Mouse (Mus musculus) layer of hippocampus, postnatal 25 days (tissue): ENCODE measurements around the gene Ganc. TPM values are rescaled to one million over a fixed set of nuclear protein-coding genes. Genes with fewer than 3 reads are reported as not detected.

Experiments
- DNase-seq, 2 experiments: peaks; one replicate each; pipeline ENCODE4 v3.0.0; 2022; ENCODE audit warnings: mixed read lengths in 2 of 2, low spot score in 1 of 2; ENCODE audit errors: extremely low spot score in 1 of 2
- total RNA-seq, 2 experiments: library from RNA; stranded (reverse); gene quantifications; 2 replicates each; pipeline ENCODE4 v1.2.3; 2021

The Ganc gene
- total RNA-seq, 2 experiments from 2014 or later = 13.0 to 14.6 TPM

GRCm38 (mm10) chr2:120447306-120447705 lies 43.6 kb downstream of the Ganc start:
- DNase-seq = no peak

DNA sequence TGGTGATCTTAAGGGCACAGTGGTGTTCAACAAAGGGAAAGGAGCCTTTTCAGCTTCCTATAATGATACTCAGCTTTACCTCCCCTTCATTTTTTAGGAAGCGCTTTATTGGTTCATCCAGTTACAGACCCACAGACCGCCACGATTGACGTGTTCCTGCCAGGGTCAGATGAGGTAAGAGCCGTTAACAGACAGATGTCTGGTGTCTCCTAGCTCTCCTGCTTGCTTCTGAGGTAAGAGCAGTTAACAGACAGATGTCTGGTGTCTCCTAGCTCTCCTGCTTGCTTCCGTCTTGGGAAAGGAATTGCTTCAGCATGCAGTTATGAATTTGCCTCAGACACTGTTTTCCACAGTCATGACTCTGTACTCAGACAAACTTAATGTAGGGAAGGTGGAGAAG lies 47.0 kb downstream of the Ganc start:
- DNase-seq = no peak

DNA sequence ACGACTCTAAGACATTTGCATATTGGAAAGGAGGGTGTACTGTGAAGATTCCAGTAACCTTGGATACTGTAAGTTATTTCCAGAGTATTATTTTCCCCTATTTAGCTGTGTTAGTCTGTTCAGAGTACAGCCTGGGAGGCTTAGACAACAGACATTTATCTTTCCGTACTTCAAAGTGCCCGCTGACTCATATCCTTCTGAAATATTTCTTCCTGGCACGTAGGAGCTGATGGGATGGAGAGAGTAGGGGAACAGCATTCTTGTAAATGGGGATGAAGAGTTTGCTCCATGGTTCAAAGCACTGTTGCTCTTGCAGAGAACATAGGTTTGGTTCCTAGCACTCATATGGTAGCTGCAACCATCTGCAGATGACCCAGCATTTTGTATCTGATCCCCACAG lies 48.9 kb downstream of the Ganc start:
- no peak for DNase-seq

GRCm38 (mm10) chr2:120454987-120455386 lies 51.3 kb downstream of the Ganc start:
- DNase-seq = no peak

DNA sequence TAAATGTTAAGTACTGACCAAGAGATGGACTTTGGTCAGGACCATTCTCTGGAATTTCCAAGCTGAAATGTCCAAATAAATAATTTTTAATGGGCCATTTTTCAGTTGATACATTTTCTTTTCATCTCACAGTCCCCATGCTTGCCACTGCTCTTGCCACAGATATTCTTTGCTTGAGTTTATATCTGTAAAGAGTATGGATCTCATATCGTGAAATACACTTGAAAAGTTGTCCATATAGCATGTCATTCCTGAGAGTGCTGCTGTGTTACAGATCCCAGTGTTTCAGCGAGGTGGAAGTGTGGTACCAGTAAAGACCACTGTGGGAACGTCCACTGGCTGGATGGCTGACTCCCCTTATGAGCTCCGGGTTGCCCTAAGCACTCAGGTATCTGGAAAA lies 52.0 kb downstream of the Ganc start, which contains the start of gene Capn3:
Gene Capn3, plus strand, starts transcription at position 301 of the 400 bp plus-strand sequence.
- DNase-seq = no peak

- DNase-seq = no peak
Measured at GRCm38 (mm10) chr2:120460216-120460615, 56.5 kb downstream of the Ganc start.

GRCm38 (mm10) chr2:120463328-120463727 lies 59.6 kb downstream of the Ganc start:
- DNase-seq = no peak

DNA sequence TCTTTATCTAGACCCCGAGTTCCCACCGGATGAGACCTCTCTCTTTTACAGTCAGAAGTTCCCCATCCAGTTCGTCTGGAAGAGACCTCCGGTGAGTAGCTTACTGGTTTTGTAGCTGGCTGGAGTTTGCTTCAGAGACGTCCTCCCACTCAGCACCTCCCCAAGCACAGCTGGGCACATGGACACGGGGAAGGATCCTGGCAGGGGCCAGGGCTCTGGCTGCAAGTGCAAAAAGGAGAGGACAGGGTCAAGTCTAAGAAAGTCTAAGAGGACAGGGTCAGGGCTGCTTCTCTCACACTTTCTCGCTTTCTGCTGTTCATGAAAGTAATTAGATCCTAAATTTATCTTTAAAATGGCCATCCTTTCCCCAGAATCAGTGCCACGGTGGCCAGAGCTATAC lies 60.4 kb downstream of the Ganc start:
- DNase-seq = no peak

GRCm38 (mm10) chr2:120464732-120465396 lies 61.2 kb downstream of the Ganc start:
- DNase-seq = no peak

- no peak for DNase-seq
Measured at GRCm38 (mm10) chr2:120465397-120465785, 61.7 kb downstream of the Ganc start.

GRCm38 (mm10) chr2:120468011-120468410 lies 64.3 kb downstream of the Ganc start:
- DNase-seq = no peak

- no peak for DNase-seq
Measured at GRCm38 (mm10) chr2:120469220-120469619, 65.5 kb downstream of the Ganc start.

DNA sequence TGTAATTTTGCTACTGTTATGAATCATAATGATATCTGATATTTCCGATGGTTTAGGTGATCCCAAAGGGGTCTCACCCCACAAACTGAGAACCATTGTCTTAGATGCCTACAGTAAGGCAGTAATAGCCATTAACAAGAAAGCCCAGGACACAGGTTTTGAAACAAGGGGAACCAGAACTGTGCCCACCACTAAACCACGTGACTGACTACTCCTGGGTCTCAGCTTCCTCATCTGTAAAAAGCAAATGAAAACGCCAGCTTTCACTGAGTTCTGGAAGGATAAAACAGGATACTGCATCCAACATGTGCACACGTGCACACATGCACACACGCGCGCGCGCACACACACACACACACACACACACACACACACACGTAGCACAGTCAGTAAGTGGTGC lies 66.0 kb downstream of the Ganc start:
- no peak for DNase-seq

DNA sequence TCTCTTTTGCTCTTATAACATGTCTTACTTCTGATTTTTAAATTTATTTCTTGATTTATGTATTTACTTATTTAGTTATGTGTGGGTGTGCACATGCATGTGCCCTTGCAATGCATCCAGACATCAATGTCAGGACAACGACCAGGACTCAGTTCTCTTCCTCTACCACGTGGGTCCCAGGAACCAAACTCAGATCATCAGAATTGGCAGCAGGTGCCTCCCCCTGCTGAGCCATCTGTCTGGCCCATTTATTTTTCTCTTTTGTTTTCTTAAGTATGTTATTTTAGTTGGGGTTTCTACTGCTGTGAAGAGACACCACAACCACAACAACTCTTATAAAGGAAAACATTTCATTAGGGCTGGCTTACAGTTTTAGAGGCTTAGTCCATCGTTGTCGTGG lies 67.2 kb downstream of the Ganc start:
- DNase-seq = no peak

DNA sequence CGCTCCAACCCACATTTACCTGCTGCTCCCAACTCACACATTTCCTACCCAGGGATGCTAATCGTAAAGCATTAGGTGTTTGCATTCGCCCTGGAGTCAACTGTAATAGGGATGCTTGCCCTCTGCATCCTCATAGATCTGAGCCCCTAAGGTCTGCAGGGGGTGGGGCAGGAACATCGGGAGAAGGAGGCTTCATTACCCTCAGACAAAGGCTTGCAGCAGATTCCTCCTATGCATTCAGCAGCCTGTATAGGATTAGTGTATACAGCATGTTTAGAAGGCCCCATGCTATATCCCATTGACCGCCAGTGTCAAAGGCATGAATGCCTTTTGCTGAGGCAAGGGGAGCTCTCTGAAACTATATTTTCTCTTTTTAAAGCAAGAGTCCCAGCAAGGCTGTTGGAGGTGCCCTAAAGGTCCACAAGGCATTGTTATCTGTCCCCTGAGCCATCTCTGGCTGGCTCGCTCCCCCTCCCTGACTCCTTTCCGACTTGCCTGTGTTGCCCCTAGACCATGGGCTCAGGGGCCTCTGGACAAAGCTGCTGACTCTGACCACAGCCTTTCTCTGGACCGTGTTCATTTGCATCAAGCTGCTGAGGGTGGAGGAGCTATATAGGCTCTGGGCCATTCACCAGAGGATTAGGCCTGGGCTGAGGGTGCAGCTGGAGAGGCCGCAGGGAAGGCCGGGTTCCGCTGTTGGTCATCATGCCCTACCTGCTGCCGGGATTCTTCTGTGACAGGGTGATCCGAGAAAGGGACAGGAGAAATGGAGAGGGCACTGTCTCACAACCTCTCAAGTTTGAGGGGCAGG lies 72.8 kb downstream of the Ganc start:
- no peak for DNase-seq

DNA sequence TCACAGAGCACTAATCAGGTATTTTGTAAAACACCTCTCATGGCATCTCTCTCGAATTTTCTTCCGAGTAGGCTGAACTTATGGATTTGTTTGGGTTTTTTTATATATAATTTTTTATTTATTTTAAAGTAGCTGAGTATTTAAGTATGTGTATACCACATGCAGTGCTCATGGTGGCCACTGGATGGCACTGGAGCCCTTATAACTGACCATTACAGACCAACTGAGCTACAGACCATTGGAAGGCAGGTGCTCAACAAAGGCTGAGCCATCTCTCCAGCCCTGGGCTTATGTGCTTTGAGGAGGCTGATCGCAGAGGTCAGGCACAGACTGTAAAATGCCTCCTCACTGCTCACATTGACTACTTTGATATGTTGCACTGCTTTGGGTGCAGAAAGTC lies 74.9 kb downstream of the Ganc start:
- peak in 1 of 2 experiments; percentile 75 for DNase-seq

DNA sequence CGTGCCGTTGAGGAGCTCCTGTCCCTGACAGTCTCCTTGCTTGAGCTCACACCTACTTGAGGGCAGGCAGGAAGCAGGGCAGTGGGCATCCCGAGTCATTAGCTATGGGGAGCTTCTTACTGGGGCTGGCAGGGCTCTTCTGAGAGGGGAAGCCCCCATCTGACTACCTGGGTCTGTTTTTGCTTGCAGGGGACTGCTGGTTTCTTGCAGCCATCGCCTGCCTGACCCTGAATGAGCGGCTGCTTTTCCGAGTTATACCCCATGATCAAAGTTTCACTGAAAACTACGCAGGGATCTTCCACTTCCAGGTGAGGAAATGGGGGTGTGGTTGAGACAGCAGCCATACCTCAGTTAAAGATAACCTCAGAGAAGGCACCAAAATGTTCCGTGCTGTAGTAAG lies 78.2 kb downstream of the Ganc start:
- no peak for DNase-seq

DNA sequence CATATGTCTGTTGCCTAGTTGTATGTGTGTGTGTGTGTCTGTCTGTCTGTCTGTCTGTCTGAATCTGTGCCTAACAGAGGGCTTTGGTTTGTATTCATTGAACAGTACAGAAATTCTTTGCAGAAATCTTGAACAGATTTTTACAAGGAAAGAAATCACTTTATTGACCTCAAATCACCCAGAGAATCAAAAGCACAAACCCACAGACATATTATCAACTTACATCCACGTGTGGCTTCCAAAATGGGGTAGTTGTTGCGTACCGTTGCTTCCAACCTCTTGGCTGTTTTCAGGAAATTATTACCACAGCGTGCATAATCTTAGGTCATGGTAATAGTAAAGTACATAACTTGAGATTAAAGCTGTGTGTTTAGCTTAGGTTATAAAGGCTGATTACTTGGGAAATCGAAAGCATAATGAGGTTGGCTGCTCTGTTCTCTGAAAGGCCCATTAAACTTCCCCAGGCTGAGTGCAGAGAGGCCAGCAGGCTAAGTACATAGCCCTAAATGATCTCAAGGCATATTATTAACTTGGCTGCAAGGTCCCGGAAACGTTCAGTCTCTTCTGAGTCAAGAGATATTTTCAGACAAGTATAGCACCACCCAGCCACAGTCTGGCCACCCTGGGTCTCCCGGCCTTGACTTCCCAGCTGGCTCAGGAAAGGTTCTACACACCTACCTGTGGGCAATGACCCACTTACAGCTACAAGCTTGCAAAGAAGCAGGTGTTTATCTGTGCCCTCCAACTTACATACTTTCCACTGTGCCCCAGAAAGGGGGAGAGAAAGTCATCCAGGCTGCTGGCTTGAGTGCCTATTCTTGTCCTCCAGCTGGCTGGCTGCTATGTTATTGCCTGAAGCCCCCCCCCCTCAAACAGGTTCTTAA lies 79.1 kb downstream of the Ganc start:
- DNase-seq = no peak

DNA sequence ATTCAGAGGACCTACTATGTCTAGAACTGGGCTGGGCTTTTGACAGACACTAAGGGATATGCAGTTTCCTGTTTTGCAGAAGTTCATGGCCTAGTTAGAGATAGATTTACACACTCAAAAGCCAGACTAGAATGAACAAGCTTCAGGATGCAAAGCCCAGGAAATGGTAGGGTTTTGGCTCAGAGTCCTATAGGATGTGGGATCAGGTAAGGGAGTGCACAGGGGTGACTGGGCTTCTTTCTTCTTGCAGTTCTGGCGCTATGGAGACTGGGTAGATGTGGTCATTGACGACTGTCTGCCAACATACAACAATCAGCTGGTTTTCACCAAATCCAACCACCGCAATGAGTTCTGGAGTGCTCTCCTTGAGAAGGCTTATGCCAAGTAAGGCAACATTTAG lies 80.5 kb downstream of the Ganc start:
- DNase-seq = no peak

DNA sequence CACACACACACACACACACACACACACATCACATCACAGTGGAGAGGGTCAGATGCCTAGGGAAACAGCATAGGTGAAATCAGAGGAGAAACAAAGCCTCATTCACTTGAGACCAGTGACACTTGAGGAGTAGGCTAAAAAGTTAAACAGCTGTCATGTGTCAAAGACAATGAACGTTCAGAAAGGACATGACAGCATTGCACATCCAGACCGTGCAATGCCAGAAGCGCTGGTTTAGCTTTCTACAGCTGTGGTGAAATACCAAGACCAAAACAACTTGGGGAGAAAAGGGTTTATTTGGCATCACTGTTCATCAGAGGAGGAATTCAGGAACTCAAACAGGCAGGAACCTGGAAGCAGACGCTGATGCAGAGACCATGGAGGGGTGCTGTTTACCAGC lies 89.6 kb downstream of the Ganc start:
- no peak for DNase-seq

GRCm38 (mm10) chr2:120496511-120496910 lies 92.8 kb downstream of the Ganc start:
- DNase-seq = peak in 1 of 2 experiments; percentile 28
